Mouse (Mus musculus) embryonic facial prominence, embryonic 13.5 days (tissue): ENCODE data around the gene Hist1h2bb. TPM values are rescaled to one million over a fixed set of nuclear protein-coding genes. Genes with fewer than 3 reads are reported as not detected.
A peak's percentile ranks its signal among the peaks of the same experiment; 100 is the strongest.
"Not testable (repeated sequence)": the region's sequence is repeated elsewhere in the genome, so short reads cannot be mapped to it uniquely, and the experiment has no call there.

Experiments
- ATAC-seq: fragments of 200-750 bp; cut with Nextera tagmentation; 2 replicates; pipeline ENCODE4 v1.8.0; 2017; ENCODE audit warnings: low read depth; ENCODE audit not compliant: insufficient number of reproducible peaks, insufficient read depth, low FRiP score, low TSS enrichment
- H3K27ac ChIP-seq: fragments of 300-500 bp; sonication (generic); 2 replicates; pipeline ENCODE4 v1.5.1; 2015; ENCODE audit warnings: moderate library complexity, mild to moderate bottlenecking, inconsistent platforms
- H3K27me3 ChIP-seq: fragments of 300-500 bp; sonication (generic); 2 replicates; pipeline ENCODE4 v1.6.1; 2015; ENCODE audit warnings: mild to moderate bottlenecking, inconsistent platforms
- H3K36me3 ChIP-seq: fragments of 300-500 bp; sonication (generic); 2 replicates; pipeline ENCODE4 v1.6.1; 2015; ENCODE audit warnings: mild to moderate bottlenecking, inconsistent platforms
- H3K4me1 ChIP-seq: fragments of 300-500 bp; sonication (generic); 2 replicates; pipeline ENCODE4 v1.6.1; 2015; ENCODE audit warnings: inconsistent platforms
- H3K4me2 ChIP-seq: fragments of 300-500 bp; sonication (generic); 2 replicates; pipeline ENCODE4 v1.6.1; 2015; ENCODE audit warnings: moderate library complexity, mild to moderate bottlenecking, inconsistent platforms
- H3K4me3 ChIP-seq: fragments of 300-500 bp; sonication (generic); 2 replicates; pipeline ENCODE4 v1.5.1; 2015; ENCODE audit warnings: mild to moderate bottlenecking, inconsistent platforms
- H3K9ac ChIP-seq: fragments of 300-500 bp; sonication (generic); 2 replicates; pipeline ENCODE4 v1.6.1; 2015; ENCODE audit warnings: mild to moderate bottlenecking, inconsistent platforms
- H3K9me3 ChIP-seq: fragments of 300-500 bp; sonication (generic); 2 replicates; pipeline ENCODE4 v1.6.1; 2016; ENCODE audit warnings: inconsistent platforms
- WGBS: fragments of 180-500 bp; shearing (Covaris S2); methylation state at CpG from one replicate; pipeline ENCODE4 v1.1.7; 2015; ENCODE audit warnings: mixed read lengths; 5-methylcytosine and 5-hydroxymethylcytosine counted together
- polyA plus RNA-seq: library from polyadenylated mRNA; unstranded; fragments of >200 nt; fragmentation: Nextera tagmentation; extraction: Ambion mirVana; gene quantifications from 2 replicates; pipeline ENCODE4 v1.2.1, GENCODE M21; 2015

Gene Hist1h2bb
- polyA plus RNA-seq, 1 experiment from 2014 or later = 4.2 TPM

- Histone ChIP-seq H3K9me3 (no peaks in the 10 kb centered on the region), H3K4me1 (peaks cover 21% of the 10 kb centered on the region), H3K27me3 (no peaks in the 10 kb centered on the region), H3K4me3 (peak within 1 kb of the TSS; percentile 59), H3K9ac (peak within 1 kb of the TSS; percentile 72), H3K4me2 (peak within 1 kb of the TSS; percentile 92), H3K27ac (peak within 1 kb of the TSS; percentile 95), H3K36me3 (no peaks in the 10 kb centered on the region)
- under 1% methylated on average over 65 of the region's 72 CpGs for WGBS
- ATAC-seq = peak; percentile 70
Observed at GRCm38 (mm10) chr13:23760972-23761864, 14.7 kb downstream of the Hist1h2bb start, which contains the start of gene Hist1h4a. Hist1h4a (minus strand) TSS chr13:23761230.

- H3K9me3 ChIP-seq, H3K36me3 ChIP-seq, H3K27me3 ChIP-seq: not testable (repeated sequence)
- Histone ChIP-seq H3K4me2 (peak within 1 kb of the TSS; percentile 92), H3K27ac (peak within 1 kb of the TSS; percentile 95), H3K4me3 (peak within 1 kb of the TSS; percentile 59), H3K9ac (peak within 1 kb of the TSS; percentile 71), H3K4me1 (peaks cover 21% of the 10 kb centered on the region)
- WGBS = under 1% methylated on average over 32 of the region's 52 CpGs
- peak; percentile 44 for ATAC-seq
Observed at GRCm38 (mm10) chr13:23761871-23762821, 15.6 kb downstream of the Hist1h2bb start, which contains the start of gene Hist1h3a. Hist1h3a (minus strand) TSS chr13:23762386.

- peaks cover 17% of the 10 kb centered on the region for H3K4me1 ChIP-seq
- ATAC-seq = no peak
- H3K4me3 ChIP-seq = peak overlapping the region; percentile 59
- H3K9me3 ChIP-seq = no peaks in the 10 kb centered on the region
- H3K27ac ChIP-seq = peak overlapping the region; percentile 95
- H3K36me3 ChIP-seq = no peaks in the 10 kb centered on the region
- no peaks in the 10 kb centered on the region for H3K27me3 ChIP-seq
- WGBS = 1% methylated on average over 10 of the region's 10 CpGs
- peak overlapping the region; percentile 61 for H3K9ac ChIP-seq
- H3K4me2 ChIP-seq = peak overlapping the region; percentile 92
Observed at GRCm38 (mm10) chr13:23763242-23763585, 16.7 kb downstream of the Hist1h2bb start.

GRCm38 (mm10) chr13:23763586-23764323 is 17.2 kb downstream of the Hist1h2bb start, which contains the start of gene Hist1h1a:
Hist1h1a (plus strand) TSS chr13:23763666.
- H3K27ac ChIP-seq = peak within 1 kb of the TSS; percentile 95
- H3K4me1 ChIP-seq = peaks cover 17% of the 10 kb centered on the region
- ATAC-seq = peak; percentile 80
- peak within 1 kb of the TSS; percentile 92 for H3K4me2 ChIP-seq
- no peaks in the 10 kb centered on the region for H3K9me3 ChIP-seq
- no peaks in the 10 kb centered on the region for H3K36me3 ChIP-seq
- H3K9ac ChIP-seq = peak within 1 kb of the TSS; percentile 84
- peak within 1 kb of the TSS; percentile 59 for H3K4me3 ChIP-seq
- 3% methylated on average over 34 of the region's 34 CpGs for WGBS
- H3K27me3 ChIP-seq = no peaks in the 10 kb centered on the region

- 31% methylated on average over 12 of the region's 12 CpGs for WGBS
- no peaks in the 10 kb centered on the region for H3K27me3 ChIP-seq
- H3K4me3 ChIP-seq = peak overlapping the region; percentile 59
- peak overlapping the region; percentile 95 for H3K27ac ChIP-seq
- ATAC-seq = no peak
- peak overlapping the region; percentile 84 for H3K9ac ChIP-seq
- H3K4me1 ChIP-seq = peaks cover 17% of the 10 kb centered on the region
- H3K4me2 ChIP-seq = peak overlapping the region; percentile 92
- no peaks in the 10 kb centered on the region for H3K36me3 ChIP-seq
- H3K9me3 ChIP-seq = no peaks in the 10 kb centered on the region
Observed at GRCm38 (mm10) chr13:23764324-23765171, 18.0 kb downstream of the Hist1h2bb start.

GRCm38 (mm10) chr13:23765172-23765513 is 18.6 kb downstream of the Hist1h2bb start:
- Histone ChIP-seq H3K4me1 (peaks cover 13% of the 10 kb centered on the region), H3K27ac (0 out of 2 replicates have a peak overlapping the region, but pooled peaks have one; percentile 5), H3K27me3 (no peaks in the 10 kb centered on the region), H3K9ac (no peak overlapping the region), H3K4me3 (no peak overlapping the region), H3K36me3 (no peaks in the 10 kb centered on the region), H3K4me2 (peak overlapping the region; percentile 92; the same call in 1 of the 2 replicates), H3K9me3 (no peaks in the 10 kb centered on the region)
- ATAC-seq = no peak
- WGBS = 70% methylated on average over 1 of the region's 1 CpGs

- no peak for ATAC-seq
- no peak overlapping the region for H3K27ac ChIP-seq
- peaks cover 10% of the 10 kb centered on the region for H3K4me1 ChIP-seq
- H3K36me3 ChIP-seq = no peaks in the 10 kb centered on the region
- no peak overlapping the region for H3K9ac ChIP-seq
- H3K9me3 ChIP-seq = no peaks in the 10 kb centered on the region
- H3K4me2 ChIP-seq = no peak overlapping the region
- H3K4me3 ChIP-seq = no peak overlapping the region
- no peaks in the 10 kb centered on the region for H3K27me3 ChIP-seq
Observed at GRCm38 (mm10) chr13:23766772-23767171, 20.2 kb downstream of the Hist1h2bb start.

- H3K27ac ChIP-seq = no peak overlapping the region
- no peak overlapping the region for H3K4me3 ChIP-seq
- H3K9me3 ChIP-seq = no peaks in the 10 kb centered on the region
- no peaks in the 10 kb centered on the region for H3K36me3 ChIP-seq
- H3K9ac ChIP-seq = no peak overlapping the region
- no peak overlapping the region for H3K4me2 ChIP-seq
- peaks cover 16% of the 10 kb centered on the region for H3K4me1 ChIP-seq
- H3K27me3 ChIP-seq = no peaks in the 10 kb centered on the region
- no peak for ATAC-seq
- WGBS = 46% methylated on average over 5 of the region's 5 CpGs
Observed at GRCm38 (mm10) chr13:23768834-23769397, 22.4 kb downstream of the Hist1h2bb start.

- not testable (repeated sequence) for H3K4me2 ChIP-seq, H3K36me3 ChIP-seq, H3K4me3 ChIP-seq, H3K27ac ChIP-seq, H3K9me3 ChIP-seq, H3K4me1 ChIP-seq, H3K27me3 ChIP-seq, ATAC-seq, H3K9ac ChIP-seq
- WGBS = 77% methylated on average over 2 of the region's 2 CpGs
Observed at GRCm38 (mm10) chr13:23769613-23770012, 23.1 kb downstream of the Hist1h2bb start, which contains the start of gene Trim38. Trim38 (plus strand) TSS chr13:23769913.
